Mouse (Mus musculus) ovary, adult 18-20 months (tissue): ENCODE data around the gene Bex2.
A peak's percentile ranks its signal among the peaks of the same experiment; 100 is the strongest.
"Not testable (repeated sequence)": the region's sequence is repeated elsewhere in the genome, so short reads cannot be mapped to it uniquely, and the experiment has no call there.

Source experiments
- DNase-seq: peaks from one replicate; pipeline ENCODE4 v3.0.0; 2022; ENCODE audit warnings: low spot score, mixed read lengths

Gene Bex2

DNA sequence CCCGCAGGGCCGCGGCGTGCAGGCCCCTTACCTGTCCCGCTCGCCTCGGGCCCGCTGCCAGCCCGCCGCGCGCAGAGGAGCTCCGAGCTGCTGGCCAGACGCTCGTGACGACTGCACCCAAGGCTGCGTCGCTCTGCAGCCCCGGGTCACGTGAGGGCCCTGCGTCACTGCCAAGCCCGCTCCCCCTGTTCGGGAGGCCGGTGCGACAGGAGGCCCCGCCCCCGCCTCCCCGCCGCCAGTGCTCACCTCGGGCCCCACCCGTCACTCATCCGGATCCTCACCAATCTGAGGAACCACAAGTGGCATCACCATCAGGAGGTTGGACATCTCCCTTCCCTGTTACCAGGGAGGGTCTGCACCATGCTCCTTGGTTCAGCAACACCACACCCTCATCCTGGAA, at the start of gene Bex2:
Gene Bex2, minus strand, starts transcription at position 217 of the 400 bp plus-strand sequence.
- DNase-seq: not testable (repeated sequence)

DNA sequence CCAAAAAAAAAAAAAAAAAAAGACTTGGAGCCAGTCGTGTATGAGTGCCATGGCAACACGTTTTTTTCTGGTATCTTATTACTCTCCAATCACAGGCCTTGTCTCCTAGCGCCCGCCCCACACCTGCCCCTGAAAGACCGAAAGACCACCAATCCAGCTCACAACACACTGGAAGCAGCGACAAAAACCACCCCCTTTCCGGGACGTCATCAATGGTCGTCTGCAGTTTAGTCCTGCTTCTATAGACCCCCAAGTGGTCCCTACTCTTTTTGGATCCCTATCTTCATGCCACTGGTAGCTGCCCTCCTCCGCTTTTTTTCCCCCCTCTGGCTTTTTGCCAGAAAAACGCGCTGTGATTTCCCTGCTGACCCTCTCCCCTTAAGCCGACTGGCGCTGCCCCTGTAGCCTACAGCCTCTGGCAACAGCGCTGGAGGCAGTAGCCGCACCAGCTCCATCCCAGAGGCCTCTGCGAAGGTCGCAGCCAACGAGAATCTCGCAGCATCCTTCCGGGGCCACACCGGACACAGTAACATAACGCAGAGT, 47.5 kb upstream of the Bex2 start:
- peak; percentile 16 for DNase-seq

DNA sequence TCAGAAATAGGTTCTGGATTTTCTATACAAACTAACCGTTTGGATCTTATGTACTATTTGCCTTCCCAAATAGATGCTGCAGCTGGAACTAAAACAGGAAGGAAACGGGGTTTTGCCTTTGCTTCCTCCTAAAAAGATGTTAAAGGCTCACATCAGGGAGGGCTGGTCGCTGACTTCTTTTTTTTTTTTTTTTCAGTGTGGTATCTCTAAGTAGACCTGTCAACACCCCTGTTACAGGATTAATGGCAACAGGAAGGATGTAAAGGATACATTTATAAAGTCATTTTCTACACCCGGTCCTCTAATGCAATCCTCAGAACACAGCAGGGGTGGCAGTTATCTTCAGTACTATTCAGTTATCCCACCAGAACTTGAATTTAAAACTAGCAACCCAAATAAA, 47.0 kb upstream of the Bex2 start:
- no peak for DNase-seq

DNA sequence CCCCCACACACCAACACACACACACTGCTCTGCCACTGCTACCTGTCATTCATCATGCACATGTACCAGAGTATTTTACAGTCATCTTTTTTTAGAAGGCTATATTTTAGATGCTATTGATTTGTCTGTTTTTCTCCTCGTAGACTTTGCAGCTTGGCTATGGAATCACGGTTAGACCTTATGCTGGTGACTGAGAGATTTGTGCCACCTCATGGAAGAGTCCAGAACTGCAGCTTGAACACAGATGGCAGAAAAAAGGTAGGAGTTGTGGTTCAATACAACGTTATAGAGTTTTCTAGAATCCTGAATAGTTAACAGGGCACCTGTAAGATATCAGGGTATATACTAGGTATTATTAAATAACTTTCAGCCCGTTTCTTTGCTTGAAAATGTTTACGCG, 39.9 kb upstream of the Bex2 start:
- no peak for DNase-seq

DNA sequence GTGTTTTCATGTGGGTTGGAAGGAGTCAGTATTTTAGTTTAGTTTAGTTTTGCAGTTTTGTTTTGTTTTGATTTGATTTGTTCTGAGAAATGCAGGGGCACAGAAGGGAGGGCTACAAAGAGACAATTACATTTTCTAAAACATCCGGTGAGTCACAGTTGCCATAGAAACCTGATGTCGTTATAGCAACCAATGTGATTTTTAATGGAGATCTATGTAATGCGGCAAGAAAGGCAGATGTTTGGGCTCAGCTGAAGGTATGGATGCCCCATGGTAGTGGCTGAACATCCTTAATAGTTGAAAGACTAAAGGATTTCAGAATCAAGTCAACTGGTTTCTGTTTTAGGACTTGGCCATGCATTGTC, 36.7 kb upstream of the Bex2 start:
- no peak for DNase-seq

DNA sequence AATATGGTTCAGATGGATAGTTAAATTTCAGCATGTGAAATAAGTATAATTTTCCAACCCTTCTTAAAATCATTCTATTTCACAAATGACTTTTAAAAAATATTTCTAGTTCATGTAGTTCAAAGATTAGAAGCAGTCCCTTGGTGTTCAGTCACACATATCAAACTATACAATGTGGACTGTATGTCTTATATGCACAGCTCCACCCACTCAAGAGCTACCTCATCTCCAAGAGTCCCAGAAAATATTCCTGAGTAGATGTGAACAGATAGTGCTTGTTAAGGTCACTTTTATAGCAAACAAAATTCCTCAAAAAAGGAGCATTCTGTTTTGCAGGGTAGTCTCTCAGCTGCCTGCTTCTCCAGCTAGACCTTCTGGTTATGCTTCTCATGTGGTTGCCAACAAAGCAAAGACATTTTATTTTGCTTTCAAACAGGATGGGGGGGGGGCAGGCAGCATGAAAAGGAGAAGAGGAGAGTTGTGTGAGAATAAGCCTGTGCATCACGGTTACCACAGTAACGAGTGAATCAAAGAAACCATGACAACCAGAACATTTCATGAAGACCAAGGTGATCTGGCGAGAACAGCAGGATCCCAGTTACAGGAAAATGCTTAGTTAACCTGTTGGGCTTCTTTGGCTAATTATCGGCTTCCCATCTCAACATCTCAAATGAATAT, 36.1 kb upstream of the Bex2 start:
- no peak for DNase-seq

DNA sequence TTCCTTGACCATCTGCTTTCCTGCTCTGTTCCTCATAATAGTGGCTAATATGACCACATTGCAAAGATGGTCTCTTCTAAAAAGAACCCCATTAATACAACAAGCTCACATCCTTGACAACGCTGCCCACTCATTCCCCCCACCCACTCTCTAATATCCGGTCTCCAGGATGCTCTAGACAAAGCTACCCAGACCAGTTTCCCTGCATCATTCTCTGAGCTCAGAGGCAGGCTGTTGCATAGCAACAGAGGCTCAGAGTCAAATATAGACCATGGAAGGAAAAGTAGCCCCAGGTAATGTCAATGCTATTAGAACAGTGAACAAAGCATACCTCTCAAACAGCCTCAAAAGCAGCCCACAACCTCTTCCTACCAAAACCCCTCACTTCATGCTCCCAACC, 26.4 kb upstream of the Bex2 start:
- DNase-seq: no peak

DNA sequence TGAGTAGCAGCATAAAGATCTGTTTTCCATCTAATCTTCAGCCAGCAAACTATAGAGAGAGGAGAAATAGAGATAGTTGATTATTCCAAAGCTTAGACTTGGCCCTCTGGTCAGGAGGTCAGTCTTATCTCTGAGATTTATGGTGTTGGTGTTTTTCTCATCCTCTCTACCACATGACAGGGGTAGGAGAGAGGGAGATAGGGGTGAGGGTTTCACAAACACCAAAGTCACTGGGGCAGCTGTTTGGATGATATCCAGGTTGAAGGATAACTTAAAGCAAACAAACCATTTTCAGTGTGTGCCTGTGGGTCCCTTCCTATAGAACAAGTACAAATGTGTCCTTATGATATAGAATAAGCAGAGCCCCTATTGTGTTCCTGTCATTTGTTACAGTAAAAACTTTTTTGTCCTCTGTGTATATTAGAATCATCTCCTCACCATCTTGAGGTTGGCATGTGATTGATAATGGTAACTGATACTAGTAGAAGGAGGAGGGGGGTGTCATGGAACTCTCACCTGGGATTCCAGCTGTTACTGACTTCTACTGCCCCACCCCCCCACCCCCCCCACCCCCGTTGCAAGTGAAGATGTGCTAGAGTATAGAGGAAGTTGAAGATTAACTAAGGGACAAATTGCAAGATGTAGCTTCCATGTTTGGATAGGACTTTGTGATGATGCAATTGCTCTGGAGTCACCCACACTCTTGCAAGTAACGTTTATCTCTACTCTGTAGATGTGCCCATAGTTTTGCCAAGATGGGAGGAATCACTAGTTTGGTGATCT, 24.7 kb upstream of the Bex2 start:
- no peak for DNase-seq

DNA sequence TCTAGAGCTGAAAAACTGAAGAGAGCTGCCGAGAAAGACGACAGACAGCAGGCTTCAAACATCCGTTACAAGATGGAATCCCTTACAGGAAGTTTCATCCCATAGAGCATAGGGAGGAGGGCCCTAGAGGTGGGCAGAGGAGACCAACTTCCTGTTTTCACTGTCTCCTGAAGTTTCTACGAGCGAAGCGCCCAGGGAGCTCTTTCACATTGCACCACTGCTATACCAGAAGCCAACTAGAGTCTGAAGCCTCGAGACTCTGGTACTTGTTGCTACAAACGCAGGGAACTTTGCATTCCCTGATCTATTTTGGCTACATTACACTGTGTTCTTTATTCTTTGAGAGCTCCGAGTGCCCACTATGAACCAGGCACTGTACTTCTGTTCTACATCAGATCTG, 17.1 kb upstream of the Bex2 start, which contains the start of gene Nxf3:
Gene Nxf3, minus strand, starts transcription at position 101 of the 400 bp plus-strand sequence.
- DNase-seq: no peak

DNA sequence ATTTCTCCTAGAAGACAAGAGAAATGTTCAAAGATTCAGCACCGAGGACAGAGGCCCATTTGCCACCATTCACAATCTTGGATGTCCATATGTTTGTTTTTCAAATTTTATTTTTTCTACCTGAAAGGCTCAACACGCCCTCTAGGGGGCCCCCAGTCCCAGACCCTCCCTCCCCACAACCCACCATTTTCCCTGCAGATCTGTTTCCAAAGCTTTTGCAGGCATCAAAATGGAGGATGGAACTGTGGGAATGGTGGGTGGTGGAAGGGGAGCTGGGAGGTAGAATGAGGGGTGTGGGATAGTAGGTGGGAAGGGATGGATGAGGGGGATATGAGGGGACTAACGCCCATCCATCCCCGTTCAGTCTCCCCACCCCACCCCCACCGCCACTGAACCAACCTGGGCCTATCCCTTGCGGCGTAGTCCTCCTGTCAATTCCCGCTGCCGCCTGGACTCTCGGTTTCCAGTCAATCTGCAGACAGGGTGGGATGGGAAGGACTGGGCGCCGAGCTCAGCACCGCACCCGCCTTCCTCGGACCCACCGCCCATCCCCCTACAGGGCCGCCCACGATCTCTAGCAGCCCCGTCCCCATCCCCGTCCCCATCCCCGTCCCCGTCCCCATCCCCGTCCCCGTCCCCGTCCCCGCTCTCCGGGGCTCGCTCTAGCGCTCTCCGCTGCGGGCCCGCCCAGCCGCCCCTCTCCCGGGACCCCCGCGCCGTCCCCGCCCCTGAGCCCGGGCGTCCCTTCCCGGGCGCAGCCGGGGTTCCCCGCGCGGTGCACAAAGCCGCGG, 640 bp downstream of the Bex2 start:
- not testable (repeated sequence) for DNase-seq

DNA sequence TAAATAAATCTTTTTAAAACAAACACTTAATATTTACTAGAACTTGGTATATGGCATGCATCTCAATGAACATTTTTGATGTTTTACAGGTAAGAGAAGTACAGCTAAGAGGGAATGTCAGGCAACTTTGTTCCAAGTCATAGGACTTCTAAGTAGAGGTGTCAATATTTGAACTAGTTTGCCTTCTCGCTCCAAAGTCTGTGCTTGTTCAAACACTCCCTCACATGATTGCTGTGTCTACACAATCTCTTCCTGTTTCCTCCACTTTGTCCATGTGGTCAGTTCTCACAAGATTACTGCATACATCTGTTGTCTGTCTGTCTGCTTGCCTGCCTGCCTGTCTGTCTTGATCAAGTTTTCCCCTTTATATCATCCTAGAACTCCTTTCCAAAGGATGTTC, 7.3 kb downstream of the Bex2 start:
- DNase-seq: no peak

DNA sequence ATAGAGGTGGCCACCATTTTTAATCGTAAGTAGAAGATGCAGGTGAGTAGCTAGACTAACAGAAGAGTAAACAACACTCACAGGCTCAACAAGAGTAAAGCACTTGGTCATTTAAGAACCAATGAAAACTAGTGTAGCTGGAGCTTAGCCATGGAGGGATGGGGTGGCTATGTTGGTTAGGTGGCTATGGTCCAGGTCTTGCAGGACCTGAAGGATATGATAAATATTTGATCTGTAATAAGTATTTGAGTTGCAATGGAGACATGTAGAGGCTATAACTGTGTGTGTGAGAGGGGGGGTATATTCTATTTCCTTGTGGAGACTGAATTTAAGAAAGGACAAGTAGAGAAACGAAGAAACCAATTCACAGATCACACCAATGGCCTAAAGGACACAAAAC, 16.8 kb downstream of the Bex2 start:
- DNase-seq: no peak

DNA sequence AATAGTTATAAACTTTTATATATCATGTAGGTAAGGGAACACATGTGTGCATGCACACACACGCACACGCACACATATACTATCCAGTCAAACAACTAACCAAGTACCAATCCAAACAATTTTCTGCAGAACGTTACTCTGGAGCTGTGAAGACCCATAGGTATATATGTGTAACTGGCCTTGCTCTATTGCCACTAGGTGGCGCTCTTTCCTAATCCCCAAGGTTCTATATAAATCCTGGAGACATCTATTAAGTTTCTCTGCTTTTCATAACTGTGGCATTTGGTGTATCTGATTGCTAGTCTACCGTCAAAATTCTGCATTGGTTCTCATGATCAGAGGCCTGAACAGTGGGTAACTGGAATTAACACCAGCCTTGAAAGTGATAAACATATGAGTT, 20.5 kb downstream of the Bex2 start:
- DNase-seq: peak; percentile 6

DNA sequence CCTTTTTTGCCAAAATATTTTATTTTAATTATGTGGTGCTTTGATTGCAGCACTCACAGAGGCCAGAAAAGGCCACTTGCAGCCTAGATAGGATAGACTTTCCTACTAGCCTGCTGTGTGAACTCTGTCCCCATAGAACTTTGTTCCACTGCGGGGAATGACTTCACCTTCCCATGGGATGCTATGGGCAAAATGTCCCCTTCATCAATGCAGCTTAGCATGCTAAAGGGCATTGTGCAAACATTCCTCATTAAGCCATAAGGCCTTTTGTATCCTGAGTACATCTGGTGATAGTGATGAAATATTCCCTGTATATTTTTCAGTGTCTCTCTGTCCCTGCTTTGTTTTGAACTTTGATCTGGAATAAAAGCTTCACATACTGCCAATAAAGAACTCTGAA, 24.3 kb downstream of the Bex2 start:
- no peak for DNase-seq

DNA sequence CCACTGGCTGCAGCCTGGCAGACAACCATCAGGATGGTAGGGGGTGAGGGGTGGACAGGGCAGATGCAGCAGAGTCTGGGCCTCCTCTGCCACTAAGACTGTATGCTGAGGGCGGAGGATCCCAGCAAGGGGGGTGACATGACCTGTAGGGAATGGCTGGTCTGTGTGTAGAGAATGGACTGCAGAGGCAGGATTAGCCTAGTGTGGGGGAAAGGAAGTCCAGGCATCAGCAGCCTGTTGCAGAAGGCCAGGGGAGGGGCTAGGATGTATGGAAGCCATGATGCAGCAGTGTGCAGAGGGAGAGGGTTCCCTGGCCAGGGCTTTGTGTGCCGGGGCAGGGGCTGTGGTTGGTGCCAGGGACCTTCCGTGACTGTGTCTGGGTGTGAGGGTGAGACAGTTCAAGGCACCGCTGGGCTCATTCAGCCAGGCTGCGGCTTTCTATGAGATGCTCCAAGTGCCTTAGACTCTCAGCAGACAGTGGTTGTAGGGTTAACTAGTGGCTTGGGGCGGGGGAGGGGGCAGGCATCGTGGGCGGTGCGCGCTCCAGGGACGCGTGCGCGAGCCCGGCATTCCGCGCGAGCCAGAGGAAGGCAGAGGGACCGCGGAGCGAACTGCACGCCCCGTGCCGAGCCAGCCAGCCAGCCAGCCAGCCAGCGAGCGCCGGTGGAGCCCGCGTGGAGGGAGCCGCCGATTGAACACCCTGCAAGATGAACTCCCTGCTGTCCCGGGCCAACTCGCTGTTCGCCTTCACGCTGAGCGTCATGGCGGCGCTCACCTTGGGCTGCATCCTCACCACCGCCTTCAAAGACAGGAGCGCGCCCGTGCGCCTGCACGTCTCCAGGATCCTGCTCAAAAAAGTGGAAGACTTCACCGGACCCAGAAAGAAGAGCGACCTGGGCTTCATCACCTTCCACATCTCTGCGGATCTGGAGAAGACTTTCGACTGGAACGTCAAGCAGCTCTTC, 35.0 kb downstream of the Bex2 start, which contains the start of gene Arxes1:
Gene Arxes1, plus strand, starts transcription at position 569 of the 965 bp plus-strand sequence.
- peak; percentile 18 for DNase-seq

DNA sequence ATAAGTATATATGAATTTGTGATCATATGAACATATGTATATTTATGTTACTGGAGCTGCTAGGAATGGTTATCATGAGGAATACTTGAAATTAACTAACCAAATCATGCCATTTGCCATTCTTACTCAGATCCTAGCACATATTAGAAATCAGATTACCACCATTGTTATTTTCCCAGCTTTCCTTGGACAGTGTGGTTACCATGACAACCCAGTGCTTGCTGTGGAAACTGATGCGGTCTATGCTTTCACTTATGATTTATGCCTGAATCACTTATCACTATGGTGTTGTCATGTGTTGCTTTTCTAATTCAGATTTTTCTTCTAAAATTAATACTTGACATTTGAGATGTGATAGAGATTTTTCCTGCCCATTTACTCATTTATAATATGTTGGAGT, 37.7 kb downstream of the Bex2 start:
- DNase-seq: no peak
